Mouse (Mus musculus): ENCODE measurements around the gene Kcnj2. TPM values are rescaled to one million over a fixed set of nuclear protein-coding genes. Genes with fewer than 3 reads are reported as not detected.

The Kcnj2 gene
- total RNA-seq, 2 experiments from 2014 or later, result 31.6 to 32.4 TPM

DNA sequence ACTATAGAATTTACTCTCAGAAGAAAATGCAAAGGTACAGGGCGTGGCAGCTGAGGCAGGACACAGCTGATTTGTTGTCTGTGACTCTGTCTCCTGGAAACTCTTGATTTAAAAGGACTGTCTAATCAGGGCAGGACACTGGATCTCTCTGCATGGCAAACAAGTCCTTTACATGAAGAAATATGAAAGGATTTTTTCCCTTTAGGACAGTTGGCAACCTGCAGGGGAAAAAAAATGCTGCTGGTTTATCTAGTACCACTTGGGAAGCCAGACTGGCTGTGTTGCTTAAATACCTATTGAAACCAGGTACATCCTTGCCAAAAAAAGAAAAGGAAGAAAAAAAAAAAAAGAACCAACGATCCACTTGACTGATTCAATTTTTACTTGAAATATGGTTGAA lies 17.0 kb downstream of the Kcnj2 start:
- intact Hi-C loops (cut with DNase I; ENCODE audit: low total_unique reads), result no loop called here
- no peak for DNase-seq

DNA sequence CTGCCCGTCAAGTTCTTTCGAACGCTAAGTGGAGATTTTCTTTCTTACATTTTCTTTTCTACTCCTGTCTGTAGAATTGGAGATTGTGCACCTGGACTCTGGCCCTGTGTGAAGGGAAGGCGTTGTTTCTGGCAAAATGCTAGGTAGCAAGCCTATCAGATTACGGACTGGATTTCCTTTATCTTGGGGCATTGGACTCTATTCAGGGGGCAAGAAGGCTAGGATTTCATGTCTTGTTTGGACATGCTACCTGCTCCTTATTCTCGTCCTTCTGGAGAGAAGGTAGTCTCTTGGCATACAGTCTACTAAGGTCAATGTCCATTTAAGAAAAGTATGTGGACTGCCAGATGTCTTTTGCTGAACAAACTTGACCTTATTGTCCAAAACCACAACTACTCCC lies 21.0 kb downstream of the Kcnj2 start:
- no peak for DNase-seq
- intact Hi-C loops (cut with DNase I; ENCODE audit: low total_unique reads), result no loop called here

DNA sequence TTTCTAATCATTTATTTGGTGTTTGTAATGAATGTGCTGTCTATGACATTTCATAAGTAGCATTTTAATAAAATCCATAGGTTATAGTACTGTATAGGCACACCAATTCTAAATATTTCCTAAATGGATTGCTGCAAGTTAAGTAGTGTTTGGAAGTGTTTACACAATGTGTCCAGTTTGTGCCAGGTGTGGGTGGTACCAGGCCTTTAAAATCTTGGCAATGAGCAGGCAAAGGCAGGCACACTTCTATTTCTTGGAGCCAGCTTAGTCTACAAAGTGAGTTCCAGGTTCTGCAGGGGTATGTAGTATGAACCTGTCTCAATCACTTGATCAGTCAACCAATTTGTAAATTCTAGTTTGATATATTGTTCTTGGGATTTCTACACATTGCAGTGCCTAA lies 22.3 kb downstream of the Kcnj2 start:
- no peak for DNase-seq
- intact Hi-C loops (cut with DNase I; ENCODE audit: low total_unique reads), result no loop called here

DNA sequence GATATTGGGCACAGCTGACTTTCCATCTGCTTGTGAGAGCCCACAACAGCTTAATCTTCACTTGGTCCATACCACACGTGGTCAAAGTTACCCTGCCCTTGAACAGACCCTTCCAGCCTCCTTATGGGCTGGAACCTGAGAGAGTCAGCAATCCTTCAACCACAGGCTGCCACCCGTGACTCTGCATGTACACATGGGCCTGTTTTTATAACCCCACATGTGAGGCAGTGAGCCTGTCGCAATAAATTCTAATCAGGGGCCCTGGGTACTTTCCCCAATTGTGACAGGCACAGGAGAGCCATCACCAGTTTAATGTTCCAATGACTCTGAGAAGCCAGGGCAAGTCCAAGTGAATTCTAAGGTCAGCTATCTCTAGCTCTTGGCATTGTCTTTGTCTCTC lies 22.8 kb downstream of the Kcnj2 start:
- DNase-seq, result no peak

DNA sequence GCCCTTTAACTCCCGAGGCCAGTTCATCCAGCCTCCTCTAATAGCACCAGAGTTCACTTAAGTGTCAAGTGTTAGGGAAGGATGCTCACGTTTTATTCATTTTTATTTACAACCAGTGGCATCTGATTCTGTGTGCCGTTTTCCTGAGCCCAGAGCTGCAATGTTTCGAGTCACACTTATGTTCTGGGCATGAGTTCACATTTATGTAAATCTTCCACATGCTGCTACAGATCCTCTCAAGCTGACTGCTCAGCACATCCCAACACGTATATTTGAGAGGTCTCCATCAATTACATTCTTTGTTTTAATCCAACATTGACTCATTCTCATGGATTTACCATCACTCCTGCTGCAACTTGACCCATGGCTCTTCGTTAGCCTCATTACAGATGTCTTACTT lies 25.2 kb downstream of the Kcnj2 start:
- intact Hi-C loops (cut with DNase I; ENCODE audit: low total_unique reads), result no loop called here
- DNase-seq, result no peak

More for the DNA sequence above, 22.8 kb downstream of the Kcnj2 start:
- intact Hi-C loops (cut with DNase I; ENCODE audit: low total_unique reads), result no loop called here

DNA sequence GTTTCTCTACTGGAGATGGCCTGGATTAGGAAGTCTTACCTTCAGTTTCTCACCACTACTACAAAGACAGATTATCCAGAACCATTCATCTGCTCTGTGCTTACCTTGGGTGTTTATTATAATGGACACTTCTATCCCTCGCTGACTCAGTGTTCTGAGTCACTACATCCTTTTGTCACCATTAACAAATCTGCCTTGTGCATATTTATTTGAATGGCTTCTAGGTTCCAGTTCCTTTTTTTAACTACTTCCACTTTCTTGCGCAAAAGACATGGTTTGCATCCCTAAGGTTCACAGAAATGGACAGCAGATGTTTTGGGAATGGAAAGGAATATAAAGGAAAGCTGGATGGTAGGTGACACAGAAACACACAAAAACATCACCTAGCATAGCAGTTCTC lies 27.0 kb downstream of the Kcnj2 start:
- no peak for DNase-seq
- intact Hi-C loops (cut with DNase I; ENCODE audit: low total_unique reads), result no loop called here

DNA sequence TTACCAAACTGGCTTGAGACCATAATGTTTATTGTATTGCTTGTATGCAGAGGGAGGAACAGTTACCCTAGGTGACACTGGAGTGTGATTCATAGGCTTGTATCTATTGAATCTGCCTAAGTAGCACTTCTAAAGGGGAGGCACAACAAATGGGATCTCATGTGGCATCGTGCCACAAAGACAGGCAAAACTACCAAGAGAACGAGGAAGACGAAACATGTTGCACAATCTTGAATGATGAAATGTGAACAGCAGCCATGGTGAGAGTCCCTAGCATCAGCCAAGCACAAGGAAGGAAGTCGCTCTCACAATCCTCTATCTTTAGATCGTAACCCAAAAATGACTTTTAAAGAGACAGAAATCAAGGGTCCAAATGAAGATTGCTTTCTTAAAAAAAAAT lies 30.6 kb downstream of the Kcnj2 start:
- intact Hi-C loops (cut with DNase I; ENCODE audit: low total_unique reads), result no loop called here
- DNase-seq, result no peak

DNA sequence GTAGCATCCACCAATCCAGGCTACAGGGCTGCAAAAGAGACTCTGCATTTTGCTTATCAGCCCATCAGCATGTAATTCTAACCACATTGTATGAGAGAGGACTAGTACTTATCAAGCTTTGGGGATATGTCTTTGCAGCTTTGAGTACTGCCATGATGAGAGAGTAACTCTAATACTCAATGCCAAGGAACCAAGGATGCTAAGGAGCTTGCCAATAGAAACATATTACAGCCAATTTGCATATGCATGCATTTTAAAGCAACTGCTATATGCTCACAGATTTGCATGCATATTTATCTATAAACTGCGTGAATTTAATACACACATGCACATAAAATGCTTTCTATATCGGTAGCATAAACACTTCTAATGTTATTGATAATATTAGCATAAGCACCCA lies 34.2 kb downstream of the Kcnj2 start:
- intact Hi-C loops (cut with DNase I; ENCODE audit: low total_unique reads), result no loop called here
- no peak for DNase-seq

DNA sequence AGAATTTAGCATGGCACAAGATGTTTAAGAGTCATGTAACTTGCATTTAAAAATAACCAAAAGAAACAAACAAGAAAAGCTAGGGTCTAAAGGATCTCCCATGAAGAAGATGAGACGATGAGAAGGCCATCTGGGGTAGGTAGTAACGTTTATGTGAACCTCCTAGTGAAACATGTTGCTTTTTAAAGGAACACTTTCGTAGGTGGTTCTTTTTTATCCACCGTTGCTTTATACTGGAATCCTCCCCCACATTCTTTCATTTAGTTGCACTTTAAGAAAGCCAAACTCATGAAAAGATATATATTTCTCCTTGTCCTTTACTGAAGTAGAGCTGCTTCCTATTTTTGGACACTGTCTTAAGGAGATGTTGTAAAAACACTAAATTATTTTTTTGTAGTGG lies 34.7 kb downstream of the Kcnj2 start:
- intact Hi-C loops (cut with DNase I; ENCODE audit: low total_unique reads), result no loop called here
- DNase-seq, result no peak

DNA sequence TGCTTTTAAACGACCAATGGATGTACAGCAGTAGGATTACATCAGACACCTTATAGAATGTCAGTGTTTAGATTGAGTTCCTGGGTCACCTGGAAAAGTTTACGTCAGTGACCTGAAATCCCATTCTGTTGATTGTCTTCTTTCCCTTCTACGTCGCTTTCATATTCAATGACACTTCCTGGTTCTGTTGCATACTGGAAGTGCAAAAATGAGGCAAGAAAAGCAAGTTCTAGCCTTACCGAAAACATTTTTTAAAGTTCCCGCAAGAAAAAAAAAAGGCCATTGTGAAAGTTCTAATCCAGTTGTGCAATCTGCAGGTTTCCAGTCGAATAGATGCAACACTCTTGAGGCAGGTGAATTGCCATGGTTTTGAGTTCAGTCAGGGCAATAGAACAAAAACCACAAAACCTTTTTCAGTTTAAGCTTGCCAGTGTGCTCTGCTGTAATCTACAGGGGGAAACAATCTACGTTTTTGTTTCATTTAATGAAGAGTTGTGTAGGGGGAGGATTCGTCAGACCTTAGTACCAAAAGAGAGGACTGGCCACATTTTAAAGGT lies 35.7 kb downstream of the Kcnj2 start:
- DNase-seq, result no peak
- intact Hi-C loops (cut with DNase I; ENCODE audit: low total_unique reads), result no loop called here

DNA sequence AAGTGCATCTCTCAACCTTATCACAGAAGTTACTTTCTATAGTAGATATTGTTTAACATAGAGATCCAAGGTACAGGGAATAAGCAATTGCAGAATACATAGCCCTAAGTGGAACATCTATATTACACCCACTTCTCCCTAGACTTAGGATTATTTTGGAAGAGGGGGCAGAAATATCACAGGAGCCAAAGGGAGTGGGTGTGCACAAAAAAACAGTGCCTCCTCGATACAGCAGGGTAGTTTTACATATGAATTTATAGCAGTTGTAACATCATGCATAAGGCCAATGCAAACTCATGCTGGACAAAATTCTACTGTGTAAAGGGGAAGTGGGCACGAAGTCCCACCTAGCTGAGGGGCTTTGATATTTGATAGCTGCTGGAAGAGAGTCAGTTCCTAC lies 38.5 kb downstream of the Kcnj2 start:
- DNase-seq, result no peak
- intact Hi-C loops (cut with DNase I; ENCODE audit: low total_unique reads), result no loop called here

DNA sequence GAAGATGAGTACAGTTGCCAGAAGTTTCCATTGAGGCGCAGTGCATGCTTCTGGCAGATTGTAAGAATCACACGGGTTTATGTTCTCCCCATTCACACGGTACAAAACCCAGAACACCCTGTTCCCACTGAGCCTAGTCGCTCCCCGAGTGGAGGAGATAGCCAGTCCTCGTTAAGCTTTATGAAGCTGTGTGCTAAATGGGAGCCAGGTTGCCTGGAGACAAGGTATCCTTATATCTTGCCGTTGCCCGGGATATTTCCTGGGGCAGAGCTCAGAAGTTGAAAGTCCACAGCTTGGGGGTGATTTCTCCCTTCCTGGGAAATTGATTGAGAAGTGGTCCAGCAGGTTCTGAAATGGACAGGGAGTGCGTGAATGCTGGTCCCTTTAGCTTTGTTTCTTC lies 42.2 kb downstream of the Kcnj2 start:
- intact Hi-C loops (cut with DNase I; ENCODE audit: low total_unique reads), result no loop called here

DNA sequence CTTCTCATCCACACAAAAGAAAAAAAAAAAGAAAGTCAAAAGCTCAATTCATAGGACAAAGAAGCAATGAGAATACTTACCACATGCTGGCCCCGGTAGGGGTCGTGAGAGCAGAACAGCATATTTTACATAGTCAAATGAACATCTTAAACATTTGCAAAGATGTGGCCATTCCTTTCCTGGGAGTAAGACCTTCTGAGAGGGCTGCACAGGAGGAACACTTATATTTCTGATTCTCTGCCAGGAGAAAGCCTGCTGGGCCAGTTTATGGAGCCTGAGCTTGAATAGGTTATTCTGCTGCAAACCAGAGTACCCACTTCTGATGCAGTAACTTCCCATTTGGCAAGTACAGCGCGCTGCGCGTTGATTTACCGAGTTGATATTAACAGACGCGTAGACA lies 55.5 kb downstream of the Kcnj2 start:
- intact Hi-C loops (cut with DNase I; ENCODE audit: low total_unique reads), result no loop called here
- DNase-seq, result no peak

More for the DNA sequence above, 42.2 kb downstream of the Kcnj2 start:
- no peak for DNase-seq

DNA sequence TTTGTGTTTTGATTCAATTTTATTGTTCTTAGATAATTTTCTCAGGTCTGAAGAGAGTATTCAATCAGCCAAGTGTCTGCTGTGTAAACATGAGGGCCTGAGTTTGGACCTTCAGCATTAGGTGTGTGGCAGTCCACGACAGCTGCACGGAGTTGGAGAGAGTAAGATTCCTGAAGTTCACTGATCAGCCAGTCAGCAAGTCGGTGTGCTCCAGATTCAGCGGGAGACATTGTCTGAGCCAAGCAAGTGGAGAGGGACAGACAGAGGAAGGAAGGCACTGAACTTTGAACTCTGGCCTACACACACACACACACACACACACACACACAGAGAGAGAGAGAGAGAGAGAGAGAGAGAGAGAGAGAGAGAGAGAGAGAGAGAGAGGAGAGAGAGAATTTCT lies 57.4 kb downstream of the Kcnj2 start:
- intact Hi-C loops (cut with DNase I; ENCODE audit: low total_unique reads), result no loop called here
- peak; percentile 3 for DNase-seq

DNA sequence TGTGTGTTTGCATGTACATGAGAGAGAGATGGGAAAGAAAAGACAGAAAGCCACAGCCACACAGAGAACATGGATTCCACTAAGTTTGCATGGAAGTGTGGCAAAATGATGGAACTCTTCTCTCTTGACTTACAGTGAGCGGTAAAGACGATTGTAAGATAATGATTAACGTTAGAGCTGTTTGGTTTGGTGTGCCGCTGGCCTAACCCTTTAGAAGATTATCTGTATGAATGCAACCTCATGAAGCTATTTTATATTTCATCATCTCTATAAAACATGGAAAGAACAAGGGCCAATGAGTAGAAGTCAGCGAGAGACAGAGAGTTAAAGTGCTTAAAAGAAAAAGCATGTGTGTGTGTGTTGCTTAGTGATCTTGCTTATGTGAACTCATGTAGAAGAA lies 60.0 kb downstream of the Kcnj2 start:
- no peak for DNase-seq
- intact Hi-C loops (cut with DNase I; ENCODE audit: low total_unique reads), result no loop called here

Other genes with a start within 250 kb of the Kcnj2 start
- gene Kcnj16, start 98.1 kb upstream of the Kcnj2 start, total RNA-seq (2021), result not detected